9 mouse cellular contexts compared by ENCODE assay signal in genomic region chr8:95487800-95488697, GRCm38 (mm10). TPM values are rescaled to one million over a fixed set of nuclear protein-coding genes. Genes with fewer than 3 reads are reported as not detected.
DNase-seq lines count a peak whose midpoint lies in the region; ATAC-seq and TF ChIP-seq lines count a peak whose summit lies in the region.
"Had no signal": no experiment of that assay in that cellular context is flagged by ENCODE, and none has a peak within 500 bp of the region (broad histone marks: within the 10 kb centered on the region; RNA-seq: fewer than 3 reads in every experiment).

No protein-coding gene starts in this region.

- TF ChIP-seq POLR2A in olfactory bulb, adult 2 months (IDR thresholded peaks at IDR 0.05; ENCODE audit: insufficient read depth, low read depth, low read length): no peak

- no peaks in the 10 kb centered on the region for H3K9me3 ChIP-seq in liver, embryonic 12.5 days (replicated peaks)

- no peaks in the 10 kb centered on the region for H3K27me3 ChIP-seq in liver, embryonic 12.5 days (replicated peaks)

- H3K36me3 ChIP-seq in liver, embryonic 12.5 days: peaks cover 43% of the 10 kb centered on the region

- peaks cover 26% of the 10 kb centered on the region for H3K4me1 ChIP-seq in liver, embryonic 12.5 days
- peaks cover 6% of the 10 kb centered on the region for H3K4me1 ChIP-seq in olfactory bulb, adult 2 months (ENCODE audit: control insufficient read depth, insufficient read depth, low read length)

- peak overlapping the region; percentile 95 for H3K9ac ChIP-seq in liver, embryonic 12.5 days

- TF ChIP-seq CTCF in olfactory bulb, adult 2 months (IDR thresholded peaks at IDR 0.05; ENCODE audit: insufficient read depth, low read depth, low read length): no peak

- peak; percentile 36; the same call in 1 of the 2 replicates for ATAC-seq in liver, embryonic 12.5 days

- intact Hi-C loops in heart, postnatal 10 days (cut with DNase I): loop anchor here (5.0 kb wide), 1 partner anchor 51 kb away; no protein-coding TSS in a partner anchor
- intact Hi-C loops in left cerebral cortex, postnatal 25 days (cut with DNase I): loop anchor here (1.0 to 2.0 kb wide), 2 partner anchors 51 to 53 kb away; partner anchors contain the start of gene Cfap20

- H3K4me2 ChIP-seq in liver, embryonic 12.5 days: peak overlapping the region; percentile 96

- DNase-seq in adrenal gland, postnatal 10 days: peak; percentile 27
- DNase-seq in adrenal gland, adult 8-10 months: no peak
- DNase-seq in B cell, adult 2 months: peak; percentile 21 to 30
- peak; percentile 16 to 20 for DNase-seq in cerebellum, postnatal 14 days
- DNase-seq in heart, postnatal 10 days: peak; percentile 2 to 12
- DNase-seq in left cerebral cortex, postnatal 25 days (ENCODE audit: low spot score in 2 of 2): no peak

- under 1% methylated on average over 49 of the region's 95 CpGs for WGBS in liver, embryonic 12.5 days (ENCODE audit: insufficient replicate concordance)
- WGBS in olfactory bulb, adult 2 months: 3% methylated on average over 60 of the region's 95 CpGs

- peak overlapping the region; percentile 91 for H3K4me3 ChIP-seq in liver, embryonic 12.5 days
- H3K4me3 ChIP-seq in olfactory bulb, adult 2 months (ENCODE audit: insufficient read depth, low read depth, low read length): peak overlapping the region; percentile 96

- peak overlapping the region; percentile 74 for H3K27ac ChIP-seq in liver, embryonic 12.5 days
- H3K27ac ChIP-seq in olfactory bulb, adult 2 months (ENCODE audit: insufficient read depth, low read depth, low read length): no peak overlapping the region

RNA-seq across cellular contexts. Expression of gene Csnk2a2, which starts 1.8 kb away (rescaled TPM):
- 10 to 100 TPM; 68.8 to 70.0 TPM for total RNA-seq in adrenal gland, postnatal 10 days (2021)
- total RNA-seq in adrenal gland, adult 8-10 months (2022): 10 to 100 TPM; 55.1 to 93.1 (median 78.1) TPM
- 10 to 100 TPM; 44.3 to 44.7 TPM for total RNA-seq in heart, postnatal 10 days (2021)
- polyA plus RNA-seq in liver, embryonic 12.5 days (2016; fragmentation: Nextera tagmentation; extraction: Ambion mirVana): 7.2 and 7.3 TPM in 2 replicates
- polyA plus RNA-seq in olfactory bulb, adult 2 months (2012; ENCODE audit: insufficient read depth, insufficient read length, low replicate concordance, missing spikeins): not detected in 2 replicates
- 10 to 100 TPM; 92.1 to 99.1 TPM for total RNA-seq in left cerebral cortex, postnatal 25 days (2021)

RNA-seq across cellular contexts. Expression of gene Ccdc113, which starts 45.8 kb away (rescaled TPM):
- total RNA-seq in adrenal gland, postnatal 10 days (2021): 1 to 10 TPM in 1 of 2 experiments, under 1 TPM in 1; 0.76 to 1.2 TPM
- 1 to 10 TPM in 3 of 4 experiments, under 1 TPM in 1; 0.81 to 2.0 (median 1.7) TPM for total RNA-seq in adrenal gland, adult 8-10 months (2022)
- total RNA-seq in heart, postnatal 10 days (2021): under 1 TPM in 1 of 2 experiments, not detected in 1; 0.32 TPM
- not detected in 2 replicates for polyA plus RNA-seq in liver, embryonic 12.5 days (2016; fragmentation: Nextera tagmentation; extraction: Ambion mirVana)
- polyA plus RNA-seq in olfactory bulb, adult 2 months (2012; ENCODE audit: insufficient read depth, insufficient read length, low replicate concordance, missing spikeins): not detected in 2 replicates
- total RNA-seq in left cerebral cortex, postnatal 25 days (2021): 1 to 10 TPM; 2.0 to 2.2 TPM
- polyA plus RNA-seq: large intestine, adult 2 months had no signal

RNA-seq across cellular contexts. Expression of gene Cfap20, which starts 53.4 kb away (rescaled TPM):
- 10 to 100 TPM; 48.4 to 57.7 TPM for total RNA-seq in adrenal gland, postnatal 10 days (2021)
- 10 to 100 TPM; 43.2 to 55.3 (median 49.1) TPM for total RNA-seq in adrenal gland, adult 8-10 months (2022)
- 10 to 100 TPM; 42.7 to 57.6 TPM for total RNA-seq in heart, postnatal 10 days (2021)
- 44.2 and 45.9 TPM in 2 replicates for polyA plus RNA-seq in liver, embryonic 12.5 days (2016; fragmentation: Nextera tagmentation; extraction: Ambion mirVana)
- not detected in 2 replicates for polyA plus RNA-seq in olfactory bulb, adult 2 months (2012; ENCODE audit: insufficient read depth, insufficient read length, low replicate concordance, missing spikeins)
- 10 to 100 TPM; 57.8 to 60.0 TPM for total RNA-seq in left cerebral cortex, postnatal 25 days (2021)

Comparison
In these comparisons a context has a peak if more than half of its experiments do, and no peak if none do; other contexts are left out.
1. DNase-seq: peak in adrenal gland, postnatal 10 days (single experiment), B cell, adult 2 months (2 of 2), cerebellum, postnatal 14 days (2 of 2) and heart, postnatal 10 days (2 of 2); none in adrenal gland, adult 8-10 months (single experiment) and left cerebral cortex, postnatal 25 days (0 of 2).